Mouse (Mus musculus): ENCODE measurements around the gene Snd1.
A peak's percentile ranks its signal among the peaks of the same experiment; 100 is the strongest.

DNA sequence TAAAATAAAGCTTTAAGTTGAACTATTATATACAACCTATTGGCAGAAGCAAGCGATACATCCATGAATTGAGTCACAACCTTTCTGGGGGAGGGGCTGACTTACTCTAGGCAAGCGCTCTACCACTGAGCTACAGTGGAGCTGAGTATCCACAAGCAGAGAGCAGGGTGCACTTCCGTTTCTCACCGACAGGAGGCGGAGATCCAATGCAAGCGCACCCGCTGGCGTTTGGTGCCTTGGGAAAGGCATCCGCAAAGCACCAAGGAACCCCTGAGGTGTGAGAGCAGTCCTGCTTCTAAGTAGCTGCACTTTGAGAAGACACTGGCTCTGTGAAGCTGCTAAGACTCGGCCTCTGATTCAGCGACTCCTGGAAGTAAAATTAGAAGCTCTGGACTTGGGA lies 480.6 kb downstream of the Snd1 start:
- TF ChIP-seq CTCF (IDR thresholded peaks at IDR 0.05; ENCODE audit: low read depth), result peak; percentile 58
- no peak for TF ChIP-seq EP300 (IDR thresholded peaks at IDR 0.05; ENCODE audit: low read depth)
